Mouse (Mus musculus) adrenal gland, postnatal 14 days (tissue): ENCODE data around the gene Mymk. TPM values are rescaled to one million over a fixed set of nuclear protein-coding genes. Genes with fewer than 3 reads are reported as not detected.

Experiments
- DNase-seq: peaks from one replicate; pipeline ENCODE4 v3.0.0; 2021; ENCODE audit warnings: mixed read lengths
- total RNA-seq: library from RNA; stranded (reverse); gene quantifications from 2 replicates; pipeline ENCODE4 v1.2.3, GENCODE M21; 2021

Gene Mymk
- total RNA-seq, 1 experiment from 2014 or later, result not detected

DNA sequence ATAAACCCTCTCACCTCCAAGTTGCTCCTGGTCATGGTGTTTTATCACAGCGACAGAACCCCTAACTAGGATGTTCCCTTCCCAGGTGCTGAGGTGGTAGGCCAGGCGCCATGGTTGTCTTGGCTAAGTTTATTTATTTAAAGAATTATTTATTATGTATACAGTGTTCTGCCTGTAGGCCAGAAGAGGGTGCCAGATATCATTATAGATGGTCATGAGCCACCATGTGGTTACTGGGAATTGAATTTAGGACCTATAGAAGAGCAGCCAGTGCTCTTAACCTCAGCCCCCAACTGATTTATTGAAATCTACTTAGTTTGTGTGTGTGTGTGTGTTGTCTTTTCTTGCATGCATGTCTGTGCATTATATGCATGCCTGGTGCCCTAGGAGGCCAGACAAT lies 39.6 kb downstream of the Mymk start:
- no peak for DNase-seq

DNA sequence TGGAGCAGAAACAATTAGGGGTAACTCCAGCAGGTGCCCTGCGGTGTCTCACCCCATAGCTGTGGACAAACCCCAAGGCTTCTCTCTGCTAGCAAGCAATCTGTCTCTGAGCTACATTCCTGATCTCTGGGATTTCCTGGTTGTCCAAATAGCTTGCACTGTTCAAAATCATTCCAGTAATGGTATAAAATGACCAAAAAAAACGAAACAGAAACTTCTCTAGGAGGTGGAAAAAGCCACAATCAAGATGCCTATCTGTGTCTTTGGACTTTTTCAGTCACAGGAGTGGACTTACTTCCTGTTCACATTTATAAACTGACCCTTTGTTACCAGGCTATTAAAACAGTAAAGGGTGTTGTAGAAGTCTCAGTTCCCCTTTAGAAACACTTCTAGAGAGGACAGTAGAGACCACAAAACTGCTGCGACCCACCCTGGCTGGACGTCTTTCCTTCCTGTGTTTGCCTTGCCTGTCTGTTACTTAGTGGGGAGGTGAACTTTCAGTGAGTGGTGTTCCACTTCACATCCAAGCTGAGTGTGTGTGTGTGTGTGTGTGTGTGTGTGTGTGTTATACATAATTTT lies 43.5 kb downstream of the Mymk start:
- DNase-seq, result no peak

DNA sequence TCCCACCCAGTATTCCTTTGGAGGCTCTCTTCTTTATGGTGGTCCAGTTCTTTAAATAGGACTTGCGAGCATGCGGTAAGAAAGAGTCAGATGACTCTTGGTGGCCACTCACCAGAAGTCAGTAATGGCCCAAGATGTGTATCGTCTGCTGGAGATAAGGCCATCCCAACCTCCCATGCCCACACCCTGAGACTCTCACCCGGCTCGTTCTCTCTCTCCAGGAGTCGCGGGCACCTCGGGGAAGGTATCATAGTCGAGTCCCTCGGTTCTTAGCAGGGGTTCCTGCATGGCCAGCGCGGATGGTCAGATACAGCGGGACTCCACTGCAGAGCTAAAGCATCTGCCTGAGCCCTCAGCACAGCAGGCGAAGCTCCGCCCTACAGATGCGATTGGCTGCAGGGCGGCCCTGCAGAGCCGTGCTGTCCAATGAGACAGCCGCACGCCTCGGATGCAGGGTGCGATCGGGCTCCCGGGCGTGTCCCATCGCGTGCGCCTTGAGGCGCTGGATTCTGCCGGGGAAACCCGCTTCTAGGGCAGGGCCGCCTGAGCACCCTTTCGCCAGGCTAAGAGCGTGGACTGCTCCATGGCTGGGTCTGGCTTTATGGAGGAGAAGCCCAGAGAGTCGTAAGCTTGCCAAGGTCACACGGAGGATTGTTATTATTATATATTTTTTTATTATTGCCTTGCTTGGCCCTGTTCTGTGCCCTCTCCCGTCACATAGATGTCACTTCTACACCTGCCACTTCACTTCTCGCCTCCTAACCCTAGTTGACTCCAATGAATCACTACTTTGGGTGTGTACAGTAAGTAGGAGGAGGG lies 44.2 kb downstream of the Mymk start, which contains the start of gene Slc2a6:
Gene Slc2a6 (minus strand): TSS at position 381 of the 819 bp plus-strand sequence.
- DNase-seq, result peak; percentile 93

DNA sequence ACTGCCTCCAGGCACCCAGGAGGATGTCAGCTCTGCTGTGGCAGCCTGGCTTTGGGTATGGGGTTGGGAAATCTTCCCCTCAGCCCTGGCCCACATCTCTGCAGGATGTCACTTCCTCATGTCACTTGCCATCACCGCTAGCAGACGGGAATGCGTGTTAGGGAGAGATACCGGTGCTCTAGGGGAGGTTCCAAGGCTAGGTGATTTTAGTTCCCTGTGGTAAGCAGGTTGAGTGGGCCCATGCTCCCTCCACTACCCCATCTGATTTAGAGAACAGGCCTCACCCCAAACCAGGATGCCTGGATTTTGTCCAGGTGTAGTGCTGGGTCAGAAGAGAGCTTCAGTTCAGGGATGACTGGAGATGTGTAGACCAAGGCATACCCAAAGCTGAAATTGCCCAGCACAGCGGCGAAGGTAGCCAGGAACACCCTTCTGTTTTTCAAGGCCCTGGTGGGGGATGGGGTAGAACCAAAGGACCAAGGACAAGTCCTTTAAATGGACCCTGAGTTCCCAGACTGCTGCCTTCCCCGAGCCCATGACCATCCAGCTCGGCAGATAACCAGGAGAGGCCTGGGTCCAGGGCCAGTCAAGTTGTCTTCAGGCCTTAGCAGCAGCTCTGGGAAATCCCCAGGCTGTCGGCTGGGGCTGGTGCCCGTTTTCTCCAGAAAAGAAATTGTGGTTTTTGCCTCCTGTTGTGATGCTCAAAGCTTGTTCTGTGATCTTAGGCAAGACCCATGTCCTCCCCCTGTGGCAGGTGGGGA lies 44.9 kb downstream of the Mymk start:
- no peak for DNase-seq

DNA sequence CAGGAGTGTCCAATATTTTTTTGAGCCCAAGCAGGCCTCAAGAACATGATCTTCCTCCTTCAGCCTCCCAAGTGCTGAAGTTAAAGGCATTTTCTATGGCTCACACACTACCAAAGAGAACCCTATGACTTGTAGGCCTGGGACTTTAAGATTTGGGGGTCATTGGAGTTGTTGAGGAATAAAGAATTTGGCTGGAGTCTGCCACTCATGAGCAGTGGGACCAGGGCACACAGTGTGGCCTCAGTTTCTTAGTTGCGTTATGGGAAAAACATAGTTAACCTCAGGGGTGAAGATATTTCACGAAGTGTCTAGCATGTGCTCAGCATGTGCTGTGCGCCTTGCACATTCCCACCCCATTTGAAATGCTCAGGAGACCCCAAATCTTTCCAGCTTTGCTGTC lies 45.6 kb downstream of the Mymk start:
- DNase-seq, result no peak

DNA sequence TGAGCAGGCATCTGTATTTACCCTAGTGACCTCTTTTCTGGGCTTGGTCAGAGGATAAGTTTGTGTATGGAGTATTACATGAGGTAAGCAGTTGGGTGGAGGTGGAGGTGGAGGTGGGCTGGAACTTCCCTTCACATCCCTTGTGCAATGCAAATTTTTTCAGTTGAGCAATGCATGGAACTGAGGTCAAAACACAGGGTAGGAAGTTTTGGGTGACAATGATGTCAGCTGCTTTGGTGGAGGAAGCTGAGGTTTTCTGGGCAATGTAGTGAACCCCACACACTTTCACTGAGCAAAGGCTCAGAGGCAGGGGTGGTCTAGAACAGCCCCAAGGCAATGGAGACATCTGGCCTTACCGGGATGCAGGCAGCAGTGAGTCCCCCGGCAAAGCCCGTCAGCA lies 46.4 kb downstream of the Mymk start:
- DNase-seq, result no peak

DNA sequence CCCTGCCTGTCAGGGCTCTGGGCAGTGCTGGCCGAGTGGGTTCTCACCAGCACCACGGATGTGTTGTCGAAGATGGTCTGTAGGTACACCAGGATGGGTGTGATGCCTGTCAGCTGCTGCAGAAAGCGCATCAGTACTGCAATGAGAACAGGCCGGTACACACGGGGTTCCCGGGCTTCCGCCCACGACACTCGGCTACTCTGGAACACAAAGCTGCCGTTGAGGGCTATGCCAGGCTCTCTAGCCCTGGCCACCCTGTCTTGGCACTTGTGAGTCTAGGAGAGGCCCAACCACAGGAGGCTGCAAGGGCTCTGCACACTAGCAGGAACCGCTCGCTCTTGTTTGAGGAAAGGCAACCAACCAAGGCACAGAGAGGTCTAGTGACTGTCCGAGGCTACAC lies 47.8 kb downstream of the Mymk start:
- DNase-seq, result no peak

DNA sequence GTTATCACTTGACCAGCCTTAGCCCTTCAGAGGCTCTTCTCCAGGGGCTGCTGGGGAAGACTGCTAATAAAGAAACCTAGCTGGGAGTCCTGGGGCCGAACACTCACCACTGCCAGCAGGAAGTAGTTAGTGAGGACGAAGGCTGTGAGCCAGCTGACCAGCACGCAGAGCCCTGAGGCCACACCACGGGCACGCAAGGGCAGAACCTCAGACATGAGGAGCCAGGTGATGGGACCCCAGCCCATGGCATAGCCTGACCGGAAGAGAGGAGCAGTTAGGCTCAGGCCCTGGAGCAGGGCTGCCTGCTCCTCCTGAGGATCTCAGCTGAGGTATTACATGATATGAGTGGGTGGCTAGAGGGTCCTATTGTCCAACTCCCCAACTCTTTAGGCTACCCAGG lies 49.4 kb downstream of the Mymk start:
- DNase-seq, result no peak

DNA sequence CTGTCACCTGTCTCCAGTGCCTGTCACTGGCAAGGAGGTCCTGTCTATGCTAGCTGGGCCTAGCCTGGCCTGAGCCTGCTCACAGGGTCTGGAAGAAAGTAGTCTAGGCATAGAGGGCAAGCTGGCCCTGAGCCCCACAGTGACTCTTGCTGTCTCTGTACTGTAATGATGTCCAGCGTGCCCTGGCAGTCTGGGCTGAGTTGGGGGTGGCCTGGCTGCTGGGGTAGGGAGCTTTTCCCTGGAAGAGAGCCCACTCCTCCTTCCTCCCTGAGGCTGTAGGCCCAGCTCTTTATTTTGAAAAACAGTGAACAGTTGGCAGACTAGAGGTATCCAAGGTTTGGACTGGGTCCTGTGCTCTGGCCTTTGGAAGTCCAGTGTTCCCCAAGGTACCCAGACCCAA lies 50.9 kb downstream of the Mymk start:
- DNase-seq, result no peak

DNA sequence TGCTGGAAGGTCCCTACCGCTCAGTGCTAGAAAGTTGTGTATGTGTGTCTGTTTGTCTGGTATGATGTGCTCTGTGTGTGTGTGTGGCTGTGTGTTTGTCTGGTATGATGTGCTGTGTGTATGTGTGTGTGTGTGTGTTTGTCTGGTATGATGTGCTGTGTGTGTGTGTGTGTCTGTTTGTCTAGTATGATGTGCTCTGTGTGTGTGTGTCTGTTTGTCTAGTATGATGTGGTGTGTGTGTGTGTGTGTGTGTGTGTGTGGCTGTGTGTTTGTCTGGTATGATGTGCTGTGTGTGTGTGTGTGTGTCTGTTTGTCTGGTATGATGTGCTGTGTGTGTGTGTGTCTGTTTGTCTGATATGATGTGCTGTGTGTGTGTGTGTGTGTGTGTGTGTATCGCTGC lies 52.4 kb downstream of the Mymk start:
- DNase-seq, result no peak

DNA sequence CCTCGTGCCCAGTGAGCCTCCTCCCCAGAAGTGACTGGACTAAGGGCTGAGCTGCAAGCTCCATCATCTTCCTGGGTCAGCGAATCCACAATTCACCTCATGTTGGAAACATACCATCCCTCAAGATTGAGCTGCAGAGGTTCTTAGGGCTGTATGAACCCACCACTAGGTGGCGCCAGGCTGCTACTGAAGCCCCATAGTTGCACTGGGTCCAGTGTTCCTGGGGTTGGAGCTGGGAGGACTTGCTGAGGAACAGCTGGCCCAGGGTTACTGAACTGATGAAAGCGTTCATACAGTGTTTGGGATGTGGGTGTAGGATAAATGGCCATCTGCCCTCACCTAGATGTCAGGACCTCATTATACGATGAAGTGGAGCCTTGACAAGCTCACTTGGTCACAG lies 54.2 kb downstream of the Mymk start:
- peak; percentile 85 for DNase-seq

Other genes with a start within 250 kb of the Mymk start
- gene Abo, start 207.2 kb downstream of the Mymk start, total RNA-seq, result not detected in 2 replicates
- gene Surf6, start 169.3 kb downstream of the Mymk start, total RNA-seq, result 26.8 and 32.1 TPM in 2 replicates
- gene Med22, start 161.5 kb downstream of the Mymk start, total RNA-seq, result 42.8 and 50.4 TPM in 2 replicates
- 490 and 536 TPM in 2 replicates for gene Rpl7a, start 161.4 kb downstream of the Mymk start, total RNA-seq
- gene Surf2, start 155.8 kb downstream of the Mymk start, total RNA-seq, result 33.0 and 35.2 TPM in 2 replicates
- gene Surf1, start 155.6 kb downstream of the Mymk start, total RNA-seq, result 81.6 and 84.1 TPM in 2 replicates
- 142 and 147 TPM in 2 replicates for gene Surf4, start 138.3 kb downstream of the Mymk start, total RNA-seq
- gene Stkld1, start 138.1 kb downstream of the Mymk start, total RNA-seq, result 0.45 TPM in 1 of 2 replicates, not detected in the other
- 35.1 and 38.5 TPM in 2 replicates for gene Rexo4, start 107.8 kb downstream of the Mymk start, total RNA-seq
- gene Adamts13, start 98.8 kb downstream of the Mymk start, total RNA-seq, result 0.75 and 2.1 TPM in 2 replicates
- gene Cacfd1, start 62.3 kb downstream of the Mymk start, total RNA-seq, result 36.5 and 41.6 TPM in 2 replicates
- gene Slc2a6, start 44.2 kb downstream of the Mymk start, total RNA-seq, result 0.63 and 1.7 TPM in 2 replicates
- gene Adamtsl2, start 7.2 kb upstream of the Mymk start, total RNA-seq, result 11.5 and 11.7 TPM in 2 replicates
- 2.0 and 2.1 TPM in 2 replicates for gene Fam163b, start 70.3 kb upstream of the Mymk start, total RNA-seq
- gene Dbh, start 93.1 kb upstream of the Mymk start, total RNA-seq, result 334 and 392 TPM in 2 replicates
- 15.1 and 81.2 TPM in 2 replicates for gene Sardh, start 176.2 kb upstream of the Mymk start, total RNA-seq